Mouse (Mus musculus) MN1 (cell line): Measurements from ENCODE around the gene Cps1.

Source experiments
- DNase-seq: peaks from one replicate; pipeline ENCODE4 v3.0.0-alpha.2; 2016; ENCODE audit warnings: low spot score

Cps1 gene

GRCm38 (mm10) chr1:67235468-67236217, 112.8 kb downstream of the Cps1 start:
- no peak for DNase-seq

- DNase-seq, result no peak
Observed at GRCm38 (mm10) chr1:67238446-67238845, 115.6 kb downstream of the Cps1 start.

GRCm38 (mm10) chr1:67238941-67239340, 116.1 kb downstream of the Cps1 start:
- DNase-seq, result no peak

- no peak for DNase-seq
Observed at GRCm38 (mm10) chr1:67265222-67265621, 142.4 kb downstream of the Cps1 start.

DNA sequence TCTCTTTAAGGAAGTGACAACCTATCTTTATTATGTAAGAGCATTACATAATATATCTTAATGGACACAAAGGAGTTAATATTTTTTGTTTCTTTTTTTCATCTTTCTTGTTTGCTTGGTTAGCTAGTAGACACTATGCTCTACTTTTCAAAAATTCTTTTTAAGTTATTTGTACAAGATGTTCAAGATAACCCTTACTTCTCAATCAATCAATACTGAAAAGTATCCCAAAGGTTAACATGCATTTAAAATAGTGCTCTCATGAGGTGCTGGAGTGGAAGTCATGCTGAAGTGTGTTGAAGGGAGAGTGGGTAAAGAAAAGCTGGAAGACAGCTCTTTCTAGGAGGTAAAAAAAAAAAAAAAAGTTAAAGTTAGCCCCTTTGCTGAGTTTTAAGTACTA, 145.1 kb downstream of the Cps1 start:
- no peak for DNase-seq

DNA sequence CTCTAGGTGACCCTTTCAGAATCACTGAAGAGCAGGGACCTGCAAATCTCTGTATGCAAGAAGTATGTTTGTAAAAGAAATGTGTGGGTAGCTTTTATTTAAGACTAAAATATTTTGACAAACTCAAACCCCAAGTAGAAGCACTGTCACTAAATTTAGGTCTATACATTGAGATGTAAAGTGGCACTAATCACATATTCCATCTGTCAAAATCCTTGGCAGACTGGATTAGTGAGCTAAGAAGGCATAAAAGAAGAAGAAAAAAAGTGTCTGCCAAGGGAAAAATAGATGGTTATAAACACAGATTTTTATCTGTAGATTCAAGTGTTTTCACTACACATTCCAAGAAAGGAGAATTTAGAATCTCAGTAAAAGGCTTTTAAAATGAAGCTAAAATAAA, 145.6 kb downstream of the Cps1 start:
- DNase-seq, result no peak

DNA sequence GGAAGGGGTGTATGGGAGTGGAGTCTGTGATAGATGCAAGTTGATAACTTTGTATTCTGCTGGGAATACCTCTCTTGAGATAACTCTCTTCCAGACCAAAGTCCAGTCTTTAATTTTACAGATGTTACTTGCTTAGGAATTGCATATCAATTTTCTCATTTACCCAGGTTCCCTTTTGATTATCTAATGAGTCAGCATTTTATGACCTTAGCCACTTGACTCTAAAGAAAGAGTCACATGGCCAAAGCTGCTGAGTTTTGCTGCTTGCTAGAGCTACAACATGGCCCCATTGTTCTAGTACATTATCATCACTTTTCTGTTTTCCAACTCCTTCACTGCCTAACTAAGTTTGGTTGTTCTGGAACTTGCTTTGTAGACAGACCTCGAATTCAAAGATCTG, 153.4 kb downstream of the Cps1 start:
- no peak for DNase-seq
